Mouse (Mus musculus) layer of hippocampus, adult 2 months (tissue): Measurements from ENCODE around the gene Plekhh2. TPM values are rescaled to one million over a fixed set of nuclear protein-coding genes. Genes with fewer than 3 reads are reported as not detected.
A peak's percentile ranks its signal among the peaks of the same experiment; 100 is the strongest.

Experiments used
- DNase-seq, 2 experiments: peaks; one replicate each; pipeline ENCODE4 v3.0.0; 2022; ENCODE audit warnings: low spot score in 2 of 2
- H3K27ac ChIP-seq: fragments of 200-600 bp; 2 replicates; pipeline ENCODE4 v1.8.1; 2022
- H3K4me3 ChIP-seq: fragments of 200-600 bp; 2 replicates; pipeline ENCODE4 v1.8.1; 2022; ENCODE audit warnings: mild to moderate bottlenecking
- CTCF ChIP-seq: fragments of 200-600 bp; conservative IDR thresholded peaks from 2 replicates; pipeline ENCODE4 v1.8.1; 2022; ENCODE audit warnings: antibody characterized with exemption, mild to moderate bottlenecking, moderate library complexity
- total RNA-seq, 2 experiments: library from RNA; stranded (reverse); gene quantifications; 2 replicates each; pipeline ENCODE4 v1.2.3; 2021

The Plekhh2 gene
- total RNA-seq, 2 experiments from 2014 or later, result 5.2 to 5.8 TPM

DNA sequence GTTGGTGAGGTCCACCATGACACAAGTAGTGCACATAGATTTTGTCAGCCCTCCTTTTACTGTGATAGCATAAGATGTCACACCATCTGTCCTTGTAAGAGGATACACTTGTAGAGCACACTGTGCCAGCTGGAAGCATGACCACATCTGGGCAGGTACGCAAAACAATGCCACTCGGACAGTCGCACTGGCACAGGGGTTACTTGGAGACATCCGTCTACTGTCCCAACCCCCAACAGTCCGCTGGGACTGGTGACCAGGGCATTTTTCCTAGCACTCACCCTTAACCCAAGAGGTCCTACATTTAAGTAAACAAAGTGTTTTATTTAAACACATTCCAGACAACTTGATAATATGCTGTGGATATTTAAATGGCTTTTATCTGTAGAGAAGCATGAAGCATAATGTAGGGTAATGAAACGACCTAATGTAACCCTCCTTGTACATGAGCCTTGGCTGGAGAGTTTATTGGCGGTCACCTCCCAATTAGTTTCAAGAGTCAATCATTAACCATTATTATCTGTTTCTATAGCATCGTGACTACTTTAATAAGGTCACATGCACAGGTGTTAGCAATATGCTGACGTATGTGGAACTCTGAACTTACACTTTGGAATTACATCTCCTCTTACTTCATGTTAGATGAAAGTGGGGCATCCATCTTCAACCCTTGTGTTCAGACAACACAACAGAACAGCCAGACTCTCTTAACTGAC lies 138.8 kb downstream of the Plekhh2 start:
- H3K27ac ChIP-seq, result no peak overlapping the region
- no peak for DNase-seq
- no peak for TF ChIP-seq CTCF
- H3K4me3 ChIP-seq, result no peak overlapping the region

DNA sequence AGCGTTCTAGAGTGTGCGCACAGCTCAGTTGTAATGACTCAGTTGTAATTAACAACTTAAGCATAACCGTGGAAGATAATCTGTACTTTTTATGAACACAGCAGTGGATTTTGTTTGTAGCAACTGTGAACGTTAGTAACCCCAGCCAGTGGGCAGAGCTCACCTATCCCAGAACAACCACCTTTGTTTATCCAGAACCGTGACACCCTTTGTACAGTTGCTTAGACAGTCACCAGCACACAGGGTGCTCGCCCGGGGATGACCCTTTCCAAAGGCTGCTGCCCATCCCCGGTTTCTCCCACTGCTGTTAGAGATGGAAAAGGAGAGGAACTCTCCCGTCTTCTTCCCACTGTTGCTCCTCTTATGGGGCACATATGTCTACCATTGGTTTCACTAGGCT lies 141.8 kb downstream of the Plekhh2 start:
- H3K4me3 ChIP-seq, result no peak overlapping the region
- DNase-seq, result no peak
- no peak for TF ChIP-seq CTCF

DNA sequence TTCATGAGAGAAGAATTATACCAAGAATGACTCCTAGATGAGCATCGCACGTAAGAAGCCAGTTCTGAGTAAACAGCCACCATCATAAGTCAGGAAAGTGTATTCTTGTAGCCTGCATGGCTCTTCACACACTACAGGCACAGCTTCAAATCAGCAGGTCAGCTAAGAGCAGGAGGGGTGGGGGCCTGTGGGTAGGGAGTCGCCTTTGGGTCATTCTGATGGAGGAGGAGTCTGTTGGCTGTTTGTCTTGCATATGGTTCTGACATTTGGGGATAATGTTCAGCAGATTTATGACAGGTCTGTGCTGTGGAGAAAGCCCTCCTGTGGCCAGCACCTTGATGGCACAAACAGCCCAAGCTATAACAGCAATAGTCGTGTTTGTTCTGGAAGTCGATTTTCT lies 144.5 kb downstream of the Plekhh2 start:
- H3K4me3 ChIP-seq, result no peak overlapping the region
- no peak overlapping the region for H3K27ac ChIP-seq
- TF ChIP-seq CTCF, result no peak
- DNase-seq, result no peak

More for the DNA sequence above, 141.8 kb downstream of the Plekhh2 start:
- H3K27ac ChIP-seq, result no peak overlapping the region

GRCm38 (mm10) chr17:84656653-84657421 lies 145.1 kb downstream of the Plekhh2 start:
- TF ChIP-seq CTCF, result no peak
- Histone ChIP-seq H3K4me3 (no peak overlapping the region; the same call in 1 of the 2 replicates), H3K27ac (no peak overlapping the region)
- no peak for DNase-seq

GRCm38 (mm10) chr17:84657422-84657732 lies 145.7 kb downstream of the Plekhh2 start:
- Histone ChIP-seq H3K4me3 (no peak overlapping the region), H3K27ac (no peak overlapping the region)
- peak; percentile 13; the same call in 1 of the 2 replicates for TF ChIP-seq CTCF
- DNase-seq, result no peak

DNA sequence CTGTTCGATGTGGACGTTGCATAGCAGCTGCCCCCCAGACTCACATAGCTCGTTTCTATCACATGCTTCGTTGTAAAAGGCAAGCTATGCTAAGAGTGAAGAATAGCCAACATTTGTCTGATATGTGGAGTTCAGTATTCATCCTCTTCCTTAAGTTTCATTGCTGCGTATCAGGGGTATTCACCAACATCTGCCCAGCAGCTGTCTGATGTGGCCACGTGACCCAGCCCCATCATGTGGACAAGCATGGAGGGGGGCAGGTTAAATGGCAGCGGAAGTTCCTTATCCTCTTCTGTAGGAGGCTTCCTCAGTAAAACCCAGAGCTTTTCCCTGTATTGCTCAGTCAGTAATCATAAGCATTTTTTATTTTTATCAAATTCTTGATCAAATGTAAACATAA lies 146.1 kb downstream of the Plekhh2 start:
- TF ChIP-seq CTCF, result no peak
- Histone ChIP-seq H3K27ac (no peak overlapping the region), H3K4me3 (no peak overlapping the region)
- DNase-seq, result no peak

DNA sequence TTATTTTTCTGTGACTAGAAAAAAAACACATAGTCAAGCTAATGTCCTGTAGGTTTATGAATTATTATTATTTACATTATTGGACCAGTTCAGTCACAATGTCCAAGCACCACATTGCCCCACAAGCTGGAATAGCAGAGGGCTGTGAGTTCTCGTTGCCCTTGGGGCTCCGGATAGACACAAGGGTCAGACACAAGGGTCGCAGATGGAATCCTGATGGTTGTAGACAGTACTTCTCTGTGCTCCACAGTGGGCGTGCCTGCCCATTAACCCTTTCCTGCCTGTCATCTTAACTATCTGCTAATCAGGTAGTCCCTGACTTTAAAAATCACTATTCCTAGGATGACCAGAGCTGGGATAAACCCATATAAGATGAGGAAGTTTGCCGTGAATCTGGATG lies 146.5 kb downstream of the Plekhh2 start:
- Histone ChIP-seq H3K4me3 (no peak overlapping the region), H3K27ac (no peak overlapping the region)
- DNase-seq, result no peak
- no peak for TF ChIP-seq CTCF

DNA sequence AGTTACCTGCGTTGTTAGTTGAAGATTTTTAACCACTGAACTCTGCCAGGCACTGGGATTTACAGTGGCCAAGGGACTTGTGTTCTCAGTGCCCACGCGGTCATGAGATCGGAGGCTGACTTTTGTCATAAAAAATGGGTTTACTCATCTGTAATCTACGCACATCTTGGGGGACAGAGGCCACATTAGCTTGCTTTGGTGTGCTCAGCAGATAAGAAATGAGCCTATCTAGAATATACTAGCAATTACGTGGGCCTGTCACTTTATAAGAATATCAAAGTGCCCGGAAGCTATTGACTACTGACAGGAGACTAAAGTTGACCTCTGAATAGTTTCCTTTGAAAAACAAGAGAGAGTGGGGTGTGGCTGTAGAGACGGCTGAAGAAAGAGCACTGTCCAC lies 147.3 kb downstream of the Plekhh2 start:
- H3K27ac ChIP-seq, result no peak overlapping the region
- H3K4me3 ChIP-seq, result no peak overlapping the region
- TF ChIP-seq CTCF, result no peak
- DNase-seq, result no peak

DNA sequence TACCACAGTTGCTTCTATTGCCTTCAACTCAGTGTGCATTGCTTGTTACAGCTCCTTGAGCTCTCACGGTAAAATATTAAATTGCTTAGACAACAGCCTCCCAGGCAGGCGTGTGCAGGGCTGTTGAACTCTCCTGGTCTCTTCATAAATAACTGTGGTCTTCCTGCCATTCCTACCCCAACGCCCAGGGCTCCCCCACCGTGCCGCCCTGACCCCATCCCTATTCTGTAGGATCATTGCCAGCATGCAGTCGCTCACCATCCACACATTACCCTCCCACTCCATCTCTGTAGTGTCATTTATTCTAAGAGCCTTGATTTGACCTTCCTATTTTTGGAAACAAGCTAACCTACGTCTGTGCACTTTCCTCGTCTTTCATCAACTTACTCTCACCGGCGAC lies 153.4 kb downstream of the Plekhh2 start:
- no peak for DNase-seq

DNA sequence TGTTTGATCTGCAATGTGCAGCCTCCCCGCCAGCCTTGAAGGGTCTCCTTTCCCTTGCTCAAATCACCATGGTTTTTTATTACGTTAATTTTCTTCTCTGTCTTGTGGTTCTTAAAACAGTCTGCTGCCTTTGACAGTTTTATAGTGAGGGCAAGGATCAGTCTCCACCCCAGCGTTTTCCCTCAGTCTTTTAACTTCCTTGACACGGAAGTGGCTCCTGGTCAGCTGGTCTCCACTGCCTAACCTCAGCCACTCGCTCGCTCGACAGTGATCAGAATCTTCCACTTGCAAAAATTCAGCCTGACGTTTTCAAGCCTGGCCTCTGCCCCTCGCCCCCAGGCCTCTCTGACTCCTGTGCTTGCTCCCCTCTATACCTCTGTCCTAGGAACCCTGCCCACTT lies 154.0 kb downstream of the Plekhh2 start:
- Histone ChIP-seq H3K27ac (no peak overlapping the region), H3K4me3 (no peak overlapping the region)
- DNase-seq, result no peak
- TF ChIP-seq CTCF, result no peak

More for the DNA sequence above, 153.4 kb downstream of the Plekhh2 start:
- no peak overlapping the region for H3K27ac ChIP-seq
- no peak for TF ChIP-seq CTCF
- no peak overlapping the region for H3K4me3 ChIP-seq

- DNase-seq, result no peak
- TF ChIP-seq CTCF, result no peak
- no peak overlapping the region for H3K4me3 ChIP-seq
- H3K27ac ChIP-seq, result no peak overlapping the region
Observed at GRCm38 (mm10) chr17:84667848-84668247, 156.2 kb downstream of the Plekhh2 start.

Other genes starting within 250 kb of the Plekhh2 start
- 10 to 100 TPM; 14.8 to 17.3 TPM for gene Thada, start 45.7 kb upstream of the Plekhh2 start, total RNA-seq
- 10 to 100 TPM; 20.5 to 22.5 TPM for gene Dync2li1, start 114.6 kb downstream of the Plekhh2 start, total RNA-seq
- not detected for gene Abcg8, start 164.4 kb downstream of the Plekhh2 start, total RNA-seq
- not detected for gene Abcg5, start 171.1 kb downstream of the Plekhh2 start, total RNA-seq